Mouse (Mus musculus) spleen, adult 2 months (tissue): Measurements from ENCODE around the gene Dthd1.

ENCODE experiments used
- CTCF ChIP-seq: fragments of 200-500 bp; IDR thresholded peaks from 2 replicates; pipeline ENCODE4 v1.5.1; 2011; ENCODE audit warnings: mild to moderate bottlenecking, inconsistent platforms; ENCODE audit not compliant: insufficient read depth, insufficient read length, insufficient replicate concordance; ENCODE audit errors: extremely low read depth
- POLR2A ChIP-seq: fragments of 200-500 bp; IDR thresholded peaks from 2 replicates; pipeline ENCODE4 v1.6.1; 2011; ENCODE audit warnings: low read depth, low read length, inconsistent platforms

GRCm38 (mm10) chr5:62864348-62864747 lies 50.7 kb downstream of the Dthd1 start:
- no peak for TF ChIP-seq CTCF
- no peak for TF ChIP-seq POLR2A
